Mouse (Mus musculus): ENCODE measurements around the gene Tfap2c. TPM values are rescaled to one million over a fixed set of nuclear protein-coding genes. Genes with fewer than 3 reads are reported as not detected.

Gene Tfap2c
- polyA plus RNA-seq, 1 experiment from 2014 or later = 2.5 TPM

DNA sequence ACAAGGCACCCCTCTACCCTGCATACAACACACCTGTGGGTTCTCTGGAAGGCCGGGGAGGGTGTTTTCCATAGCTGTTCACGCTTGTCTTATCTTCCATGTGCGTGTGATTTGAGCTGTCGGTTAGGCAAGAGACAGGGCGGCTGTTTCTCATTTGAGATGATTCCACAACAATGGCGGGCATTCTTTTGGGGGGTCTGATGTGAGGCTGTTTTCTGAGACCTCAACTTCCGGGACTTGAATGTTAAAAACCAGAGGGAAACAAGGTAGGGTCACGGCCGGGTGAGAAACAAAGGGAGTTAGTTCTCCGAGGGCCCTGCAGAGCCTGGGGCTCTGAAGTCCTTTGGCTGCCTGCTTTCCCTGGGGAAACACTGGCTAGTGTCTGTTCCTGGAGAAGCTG, 11.6 kb downstream of the Tfap2c start:
- Histone ChIP-seq H3K9me3 (ENCODE audit: control insufficient read depth, low read length) (no peaks in the 10 kb centered on the region), H3K4me3 (ENCODE audit: low read depth, low read length) (no peak overlapping the region), H3K4me2 (replicated peaks; ENCODE audit: low read depth, low read length) (no peak overlapping the region), H3K36me3 (ENCODE audit: control insufficient read depth, insufficient read depth, low read length) (no peaks in the 10 kb centered on the region), H3K27ac (ENCODE audit: low read depth, low read length) (no peak overlapping the region), H3K27me3 (ENCODE audit: control insufficient read depth, insufficient read depth, low read length) (peaks cover 36% of the 10 kb centered on the region), H3K9ac (ENCODE audit: low read depth, low read length) (no peak overlapping the region), H3K4me1 (replicated peaks; ENCODE audit: control insufficient read depth, insufficient read depth, low read length) (peaks cover 6% of the 10 kb centered on the region; the same call in 1 of the 2 replicates)
- WGBS = 27% methylated on average over 10 of the region's 10 CpGs
- no peak for ATAC-seq (ENCODE audit: low FRiP score)
- DNase-seq (ENCODE audit: low spot score) = no peak

GRCm38 (mm10) chr2:172567835-172568234, 18.4 kb downstream of the Tfap2c start:
- WGBS = 82% methylated on average over 9 of the region's 9 CpGs
- no peak for DNase-seq (ENCODE audit: low spot score)

DNA sequence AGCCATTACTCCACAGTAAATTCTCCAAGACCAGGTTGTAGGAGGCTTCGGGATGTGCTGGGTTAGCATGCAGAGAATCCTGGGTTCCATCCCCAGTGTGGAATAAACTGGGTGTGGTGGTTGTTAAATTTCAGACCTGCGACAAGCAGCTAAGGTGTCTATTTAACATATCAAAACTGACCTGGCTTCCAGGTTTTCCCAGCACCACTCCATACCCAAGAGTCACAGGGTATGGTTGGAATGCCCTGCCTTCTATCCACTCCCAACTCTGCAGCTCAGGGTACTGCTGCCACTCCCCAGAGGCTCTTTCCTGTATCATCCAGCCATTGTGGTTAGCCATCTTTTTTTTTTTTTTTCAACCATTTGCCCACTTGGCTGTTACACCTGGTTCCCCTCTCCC, 19.1 kb downstream of the Tfap2c start:
- WGBS = 92% methylated on average over 2 of the region's 2 CpGs
- no peaks in the 10 kb centered on the region for H3K36me3 ChIP-seq (ENCODE audit: control insufficient read depth, insufficient read depth, low read length)
- H3K4me2 ChIP-seq (replicated peaks; ENCODE audit: low read depth, low read length) = no peak overlapping the region
- no peaks in the 10 kb centered on the region for H3K27me3 ChIP-seq (ENCODE audit: control insufficient read depth, insufficient read depth, low read length)
- no peak overlapping the region for H3K27ac ChIP-seq (ENCODE audit: low read depth, low read length)
- no peak overlapping the region for H3K4me3 ChIP-seq (ENCODE audit: low read depth, low read length)
- H3K4me1 ChIP-seq (replicated peaks; ENCODE audit: control insufficient read depth, insufficient read depth, low read length) = no peaks in the 10 kb centered on the region
- no peak for DNase-seq (ENCODE audit: low spot score)
- no peaks in the 10 kb centered on the region for H3K9me3 ChIP-seq (ENCODE audit: control insufficient read depth, low read length)
- no peak overlapping the region for H3K9ac ChIP-seq (ENCODE audit: low read depth, low read length)
- no peak for ATAC-seq (ENCODE audit: low FRiP score)

More at GRCm38 (mm10) chr2:172567835-172568234, 18.4 kb downstream of the Tfap2c start:
- H3K9ac ChIP-seq (ENCODE audit: low read depth, low read length) = no peak overlapping the region
- no peaks in the 10 kb centered on the region for H3K27me3 ChIP-seq (ENCODE audit: control insufficient read depth, insufficient read depth, low read length)
- H3K9me3 ChIP-seq (ENCODE audit: control insufficient read depth, low read length) = no peaks in the 10 kb centered on the region
- no peak overlapping the region for H3K27ac ChIP-seq (ENCODE audit: low read depth, low read length)
- ATAC-seq (ENCODE audit: low FRiP score) = no peak
- H3K4me3 ChIP-seq (ENCODE audit: low read depth, low read length) = no peak overlapping the region
- no peak overlapping the region for H3K4me2 ChIP-seq (replicated peaks; ENCODE audit: low read depth, low read length)
- no peaks in the 10 kb centered on the region for H3K36me3 ChIP-seq (ENCODE audit: control insufficient read depth, insufficient read depth, low read length)
- no peaks in the 10 kb centered on the region for H3K4me1 ChIP-seq (replicated peaks; ENCODE audit: control insufficient read depth, insufficient read depth, low read length)

DNA sequence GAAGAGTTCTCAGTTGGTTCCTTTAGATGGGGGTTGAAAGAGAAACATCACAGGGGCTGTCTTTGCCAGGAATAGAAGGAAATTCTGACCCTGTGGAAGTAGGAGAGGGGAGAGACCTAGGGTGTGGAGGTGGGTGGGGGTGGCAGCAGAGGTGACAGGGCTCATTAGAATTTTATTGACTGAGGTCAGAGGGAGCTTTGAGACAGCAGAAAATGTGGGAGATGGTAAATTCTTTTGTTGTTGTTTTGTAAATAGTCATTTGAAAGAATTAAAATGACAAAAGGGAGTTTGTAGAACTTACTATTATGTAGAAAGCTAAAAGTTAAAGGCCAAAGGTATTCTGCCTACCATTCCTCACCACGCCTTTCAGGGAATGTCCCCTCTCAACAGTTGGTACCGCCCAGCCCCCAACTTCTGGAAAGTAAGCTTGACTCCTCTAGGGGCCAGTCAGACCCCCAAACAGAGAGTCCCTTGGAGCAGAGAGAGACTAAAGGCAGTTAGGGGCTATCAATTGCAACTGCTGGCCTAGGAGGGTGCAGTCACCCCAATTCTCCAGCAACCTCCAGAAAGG, 27.9 kb downstream of the Tfap2c start:
- H3K36me3 ChIP-seq (ENCODE audit: control insufficient read depth, insufficient read depth, low read length) = no peaks in the 10 kb centered on the region
- no peak overlapping the region for H3K27ac ChIP-seq (ENCODE audit: low read depth, low read length)
- DNase-seq (ENCODE audit: low spot score) (no peak), ATAC-seq (ENCODE audit: low FRiP score) (no peak)
- H3K4me2 ChIP-seq (replicated peaks; ENCODE audit: low read depth, low read length) = no peak overlapping the region
- H3K27me3 ChIP-seq (ENCODE audit: control insufficient read depth, insufficient read depth, low read length) = peaks cover 8% of the 10 kb centered on the region; the same call in 1 of the 2 replicates
- no peaks in the 10 kb centered on the region for H3K9me3 ChIP-seq (ENCODE audit: control insufficient read depth, low read length)
- no peak overlapping the region for H3K9ac ChIP-seq (ENCODE audit: low read depth, low read length)
- H3K4me1 ChIP-seq (replicated peaks; ENCODE audit: control insufficient read depth, insufficient read depth, low read length) = no peaks in the 10 kb centered on the region
- H3K4me3 ChIP-seq (ENCODE audit: low read depth, low read length) = no peak overlapping the region
- WGBS = 46% methylated on average over 2 of the region's 2 CpGs

DNA sequence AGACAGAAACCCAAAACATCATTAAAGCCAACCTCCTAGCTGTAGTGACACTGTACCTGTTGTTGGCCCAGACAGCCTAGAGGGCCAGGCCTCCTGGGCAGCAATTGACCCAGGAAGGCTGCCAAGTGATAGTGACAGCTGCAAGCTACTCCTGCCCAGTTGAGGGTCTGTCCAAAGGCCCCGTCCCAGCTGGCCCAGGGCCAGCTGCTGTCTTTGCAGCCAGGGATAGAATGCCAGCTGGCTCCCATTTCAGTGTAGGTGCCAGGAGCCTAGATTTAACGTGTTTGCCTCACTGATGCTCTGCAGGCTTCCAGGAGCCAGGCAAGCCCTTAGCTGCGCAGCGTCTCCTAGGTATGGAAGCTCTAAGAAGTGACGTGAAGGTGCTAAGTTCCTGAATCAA, 29.8 kb downstream of the Tfap2c start:
- DNase-seq (ENCODE audit: low spot score) (no peak), ATAC-seq (ENCODE audit: low FRiP score) (no peak)
- Histone ChIP-seq H3K4me3 (ENCODE audit: low read depth, low read length) (no peak overlapping the region), H3K9me3 (ENCODE audit: control insufficient read depth, low read length) (no peaks in the 10 kb centered on the region), H3K4me1 (replicated peaks; ENCODE audit: control insufficient read depth, insufficient read depth, low read length) (no peaks in the 10 kb centered on the region), H3K36me3 (ENCODE audit: control insufficient read depth, insufficient read depth, low read length) (no peaks in the 10 kb centered on the region), H3K9ac (ENCODE audit: low read depth, low read length) (no peak overlapping the region), H3K27ac (ENCODE audit: low read depth, low read length) (no peak overlapping the region), H3K27me3 (ENCODE audit: control insufficient read depth, insufficient read depth, low read length) (peaks cover 8% of the 10 kb centered on the region; the same call in 1 of the 2 replicates), H3K4me2 (replicated peaks; ENCODE audit: low read depth, low read length) (no peak overlapping the region)
- whole genome bisulfite sequencing = 84% methylated on average over 5 of the region's 5 CpGs

- DNase-seq (ENCODE audit: low spot score) (no peak), ATAC-seq (ENCODE audit: low FRiP score) (no peak)
- H3K27ac ChIP-seq (ENCODE audit: low read depth, low read length) = no peak overlapping the region
- no peak overlapping the region for H3K9ac ChIP-seq (ENCODE audit: low read depth, low read length)
- H3K27me3 ChIP-seq (ENCODE audit: control insufficient read depth, insufficient read depth, low read length) = peaks cover 8% of the 10 kb centered on the region; the same call in 1 of the 2 replicates
- H3K9me3 ChIP-seq (ENCODE audit: control insufficient read depth, low read length) = no peaks in the 10 kb centered on the region
- H3K4me3 ChIP-seq (ENCODE audit: low read depth, low read length) = no peak overlapping the region
- H3K4me2 ChIP-seq (replicated peaks; ENCODE audit: low read depth, low read length) = no peak overlapping the region
- no peaks in the 10 kb centered on the region for H3K4me1 ChIP-seq (replicated peaks; ENCODE audit: control insufficient read depth, insufficient read depth, low read length)
- no peaks in the 10 kb centered on the region for H3K36me3 ChIP-seq (ENCODE audit: control insufficient read depth, insufficient read depth, low read length)
- 54% methylated on average over 12 of the region's 12 CpGs for WGBS
Observed at GRCm38 (mm10) chr2:172580536-172581265, 31.3 kb downstream of the Tfap2c start.

GRCm38 (mm10) chr2:172583312-172583711, 33.9 kb downstream of the Tfap2c start:
- 20% methylated on average over 7 of the region's 7 CpGs for WGBS
- Histone ChIP-seq H3K9me3 (ENCODE audit: control insufficient read depth, low read length) (no peaks in the 10 kb centered on the region), H3K27ac (ENCODE audit: low read depth, low read length) (no peak overlapping the region), H3K27me3 (ENCODE audit: control insufficient read depth, insufficient read depth, low read length) (peaks cover 8% of the 10 kb centered on the region; the same call in 1 of the 2 replicates), H3K4me2 (replicated peaks; ENCODE audit: low read depth, low read length) (no peak overlapping the region), H3K9ac (ENCODE audit: low read depth, low read length) (no peak overlapping the region), H3K4me1 (replicated peaks; ENCODE audit: control insufficient read depth, insufficient read depth, low read length) (no peaks in the 10 kb centered on the region), H3K36me3 (ENCODE audit: control insufficient read depth, insufficient read depth, low read length) (no peaks in the 10 kb centered on the region), H3K4me3 (ENCODE audit: low read depth, low read length) (no peak overlapping the region)
- DNase-seq (ENCODE audit: low spot score) (peak; percentile 28), ATAC-seq (ENCODE audit: low FRiP score) (peak; percentile 56)

DNA sequence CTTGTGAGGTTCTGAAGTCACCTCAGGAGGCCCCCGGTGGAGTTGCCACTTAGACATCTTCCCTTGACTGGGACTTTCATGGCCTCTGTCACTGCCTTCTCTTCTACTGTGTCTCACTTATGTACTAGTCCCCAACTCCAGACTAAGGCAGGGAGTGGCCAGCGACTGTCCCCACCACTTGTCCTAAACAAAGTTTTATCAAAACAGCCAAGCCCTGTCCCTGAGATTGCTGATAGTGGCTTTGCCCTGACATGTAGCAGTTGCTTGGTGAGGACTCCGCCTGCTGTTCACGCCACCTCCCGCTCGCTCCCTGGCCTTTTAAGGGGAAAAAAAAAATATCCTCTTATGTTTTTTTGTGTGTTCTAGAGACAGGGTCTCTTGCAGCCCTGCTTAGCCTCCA, 35.9 kb downstream of the Tfap2c start:
- Histone ChIP-seq H3K27ac (ENCODE audit: low read depth, low read length) (no peak overlapping the region), H3K9ac (ENCODE audit: low read depth, low read length) (no peak overlapping the region), H3K27me3 (ENCODE audit: control insufficient read depth, insufficient read depth, low read length) (peaks cover 8% of the 10 kb centered on the region; the same call in 1 of the 2 replicates), H3K4me1 (replicated peaks; ENCODE audit: control insufficient read depth, insufficient read depth, low read length) (no peaks in the 10 kb centered on the region), H3K9me3 (ENCODE audit: control insufficient read depth, low read length) (no peaks in the 10 kb centered on the region), H3K4me3 (ENCODE audit: low read depth, low read length) (no peak overlapping the region), H3K36me3 (ENCODE audit: control insufficient read depth, insufficient read depth, low read length) (no peaks in the 10 kb centered on the region), H3K4me2 (replicated peaks; ENCODE audit: low read depth, low read length) (no peak overlapping the region)
- 91% methylated on average over 6 of the region's 6 CpGs for WGBS
- ATAC-seq (ENCODE audit: low FRiP score) (no peak), DNase-seq (ENCODE audit: low spot score) (no peak)

- no peak for DNase-seq (ENCODE audit: low spot score)
Observed at GRCm38 (mm10) chr2:172589048-172589447, 39.7 kb downstream of the Tfap2c start.

More at GRCm38 (mm10) chr2:172589048-172589447, 39.7 kb downstream of the Tfap2c start:
- Histone ChIP-seq H3K4me3 (ENCODE audit: low read depth, low read length) (no peak overlapping the region), H3K27me3 (ENCODE audit: control insufficient read depth, insufficient read depth, low read length) (no peaks in the 10 kb centered on the region), H3K36me3 (ENCODE audit: control insufficient read depth, insufficient read depth, low read length) (no peaks in the 10 kb centered on the region), H3K9ac (ENCODE audit: low read depth, low read length) (no peak overlapping the region), H3K9me3 (ENCODE audit: control insufficient read depth, low read length) (no peaks in the 10 kb centered on the region), H3K4me1 (replicated peaks; ENCODE audit: control insufficient read depth, insufficient read depth, low read length) (no peaks in the 10 kb centered on the region), H3K4me2 (replicated peaks; ENCODE audit: low read depth, low read length) (no peak overlapping the region), H3K27ac (ENCODE audit: low read depth, low read length) (no peak overlapping the region)
- 94% methylated on average over 1 of the region's 1 CpGs for WGBS
- no peak for ATAC-seq (ENCODE audit: low FRiP score)
